Mouse (Mus musculus) hindbrain, embryonic 11.5 days (tissue): Measurements from ENCODE around the gene Osbpl10. TPM values are rescaled to one million over a fixed set of nuclear protein-coding genes. Genes with fewer than 3 reads are reported as not detected.

Experiments
- ATAC-seq: fragments of 200-750 bp; cut with Nextera tagmentation; 2 replicates; pipeline ENCODE4 v1.8.0; 2017; ENCODE audit warnings: mild to moderate bottlenecking, moderate TSS enrichment, moderate library complexity; ENCODE audit not compliant: low FRiP score
- DNase-seq: peaks from one replicate; pipeline ENCODE4 v3.0.0-alpha.2; 2015; ENCODE audit warnings: low spot score
- H3K27ac ChIP-seq: fragments of 300-500 bp; sonication (generic); 2 replicates; pipeline ENCODE4 v1.5.1; 2014; ENCODE audit warnings: mild to moderate bottlenecking, low read depth, low read length
- H3K27me3 ChIP-seq: fragments of 300-500 bp; sonication (generic); 2 replicates; pipeline ENCODE4 v1.6.1; 2014; ENCODE audit warnings: mild to moderate bottlenecking, low read length, moderate library complexity, mixed read lengths; ENCODE audit not compliant: control insufficient read depth, insufficient read depth
- H3K36me3 ChIP-seq: fragments of 300-500 bp; sonication (generic); 2 replicates; pipeline ENCODE4 v1.6.1; 2014; ENCODE audit warnings: mild to moderate bottlenecking, low read length, moderate library complexity, mixed read lengths; ENCODE audit not compliant: control insufficient read depth, insufficient read depth
- H3K4me1 ChIP-seq: fragments of 300-500 bp; sonication (generic); replicated peaks from 2 replicates; pipeline ENCODE4 v1.6.1; 2014; ENCODE audit warnings: low read length, mixed read lengths; ENCODE audit not compliant: control insufficient read depth, insufficient read depth
- H3K4me2 ChIP-seq: fragments of 300-500 bp; sonication (generic); replicated peaks from 2 replicates; pipeline ENCODE4 v1.6.1; 2014; ENCODE audit warnings: mild to moderate bottlenecking, low read depth, low read length
- H3K4me3 ChIP-seq: fragments of 300-500 bp; sonication (generic); 2 replicates; pipeline ENCODE4 v1.5.1; 2014; ENCODE audit warnings: low read depth, low read length
- H3K9ac ChIP-seq: fragments of 300-500 bp; sonication (generic); 2 replicates; pipeline ENCODE4 v1.6.1; 2014; ENCODE audit warnings: low read depth, low read length
- H3K9me3 ChIP-seq: fragments of 300-500 bp; sonication (generic); 2 replicates; pipeline ENCODE4 v1.6.1; 2016; ENCODE audit warnings: low read length; ENCODE audit not compliant: control insufficient read depth
- WGBS: fragments of 180-500 bp; shearing (Covaris S2); extraction: QIAGEN DNeasy Blood & Tissue Kit; methylation state at CpG from one replicate; pipeline ENCODE4 v1.1.7; 2014; 5-methylcytosine and 5-hydroxymethylcytosine counted together
- polyA plus RNA-seq: library from polyadenylated mRNA; unstranded; fragments of >200 nt; fragmentation: Nextera tagmentation; extraction: Ambion mirVana; gene quantifications from 2 replicates; pipeline ENCODE4 v1.2.1, GENCODE M21; 2014

Gene Osbpl10
- polyA plus RNA-seq, 1 experiment from 2014 or later: 1.1 TPM

DNA sequence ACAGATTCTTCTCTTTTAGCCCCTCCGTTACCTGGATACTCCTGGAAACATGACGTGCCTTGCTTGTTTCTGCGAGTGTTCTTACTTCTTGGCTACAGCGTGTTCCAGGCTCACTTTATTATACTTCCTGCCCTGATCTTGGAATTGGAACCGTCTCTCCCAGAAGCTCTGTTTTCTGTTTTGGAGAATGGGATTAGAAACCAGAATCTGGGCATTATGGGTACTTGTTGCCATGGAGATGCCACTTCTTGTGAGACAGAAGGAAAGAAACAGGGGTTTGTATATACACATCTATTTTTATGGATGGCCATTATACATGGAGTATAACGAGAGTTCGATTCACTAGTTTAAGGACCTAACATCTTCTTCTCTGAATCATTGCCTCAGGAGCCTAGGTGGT, 54.4 kb downstream of the Osbpl10 start:
- DNase-seq (no peak), ATAC-seq (no peak)
- Histone ChIP-seq H3K27me3 (no peaks in the 10 kb centered on the region), H3K9me3 (no peaks in the 10 kb centered on the region), H3K9ac (no peak overlapping the region), H3K4me1 (peaks cover 7% of the 10 kb centered on the region), H3K4me3 (no peak overlapping the region), H3K27ac (no peak overlapping the region), H3K36me3 (no peaks in the 10 kb centered on the region), H3K4me2 (no peak overlapping the region)
- WGBS: 95% methylated on average over 7 of the region's 7 CpGs

- no peak for ATAC-seq
- 75% methylated on average over 6 of the region's 6 CpGs for WGBS
- no peak overlapping the region for H3K4me2 ChIP-seq
Measured at GRCm38 (mm10) chr9:115034271-115034670, 55.9 kb downstream of the Osbpl10 start.

GRCm38 (mm10) chr9:115034788-115035187, 56.4 kb downstream of the Osbpl10 start:
- 65% methylated on average over 7 of the region's 7 CpGs for WGBS
- no peaks in the 10 kb centered on the region for H3K27me3 ChIP-seq
- H3K4me2 ChIP-seq: no peak overlapping the region
- no peak overlapping the region for H3K4me3 ChIP-seq
- no peaks in the 10 kb centered on the region for H3K9me3 ChIP-seq
- no peak overlapping the region for H3K27ac ChIP-seq
- ATAC-seq (no peak), DNase-seq (no peak)
- H3K4me1 ChIP-seq: no peaks in the 10 kb centered on the region; the same call in 1 of the 2 replicates
- no peak overlapping the region for H3K9ac ChIP-seq
- no peaks in the 10 kb centered on the region for H3K36me3 ChIP-seq

More at GRCm38 (mm10) chr9:115034271-115034670, 55.9 kb downstream of the Osbpl10 start:
- no peak overlapping the region for H3K9ac ChIP-seq
- DNase-seq: no peak
- peaks cover 4% of the 10 kb centered on the region for H3K4me1 ChIP-seq
- no peaks in the 10 kb centered on the region for H3K36me3 ChIP-seq
- H3K4me3 ChIP-seq: no peak overlapping the region
- no peaks in the 10 kb centered on the region for H3K9me3 ChIP-seq
- no peak overlapping the region for H3K27ac ChIP-seq
- no peaks in the 10 kb centered on the region for H3K27me3 ChIP-seq

- no peaks in the 10 kb centered on the region for H3K36me3 ChIP-seq
- no peak overlapping the region for H3K4me2 ChIP-seq
- no peaks in the 10 kb centered on the region for H3K9me3 ChIP-seq
- peak; percentile 38 for DNase-seq
- H3K4me1 ChIP-seq: no peaks in the 10 kb centered on the region; the same call in 1 of the 2 replicates
- H3K27ac ChIP-seq: no peak overlapping the region
- peak; percentile 55 for ATAC-seq
- 36% methylated on average over 14 of the region's 14 CpGs for WGBS
- no peaks in the 10 kb centered on the region for H3K27me3 ChIP-seq
- no peak overlapping the region for H3K9ac ChIP-seq
- no peak overlapping the region for H3K4me3 ChIP-seq
Measured at GRCm38 (mm10) chr9:115038215-115038614, 59.8 kb downstream of the Osbpl10 start.

DNA sequence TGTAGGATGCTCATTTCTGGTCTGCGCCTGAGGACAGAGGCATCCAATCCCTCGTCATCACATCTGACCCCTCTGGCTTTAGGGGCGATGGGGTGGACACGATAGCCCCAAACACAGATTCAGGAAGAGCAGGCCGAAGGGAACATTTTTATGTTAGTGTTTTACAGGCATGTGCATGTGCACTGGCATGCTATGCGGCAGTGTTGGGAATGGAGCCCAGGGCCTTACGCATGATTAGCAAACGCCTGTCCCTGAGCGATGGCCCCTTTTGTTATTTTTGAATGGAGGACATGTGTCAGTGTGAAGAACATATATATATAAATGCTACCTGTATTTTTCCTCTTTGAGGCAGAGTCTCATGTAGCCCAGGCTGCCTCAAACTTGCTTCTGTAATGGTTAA, 60.3 kb downstream of the Osbpl10 start:
- peak; percentile 39 for ATAC-seq
- H3K27me3 ChIP-seq: no peaks in the 10 kb centered on the region
- 82% methylated on average over 9 of the region's 9 CpGs for WGBS
- no peaks in the 10 kb centered on the region; the same call in 1 of the 2 replicates for H3K4me1 ChIP-seq
- DNase-seq: no peak
- no peaks in the 10 kb centered on the region for H3K9me3 ChIP-seq
- H3K27ac ChIP-seq: no peak overlapping the region
- no peak overlapping the region for H3K4me3 ChIP-seq
- H3K4me2 ChIP-seq: no peak overlapping the region
- H3K9ac ChIP-seq: no peak overlapping the region
- H3K36me3 ChIP-seq: no peaks in the 10 kb centered on the region

GRCm38 (mm10) chr9:115039245-115039644, 60.9 kb downstream of the Osbpl10 start:
- Histone ChIP-seq H3K9me3 (no peaks in the 10 kb centered on the region), H3K27ac (no peak overlapping the region), H3K27me3 (no peaks in the 10 kb centered on the region), H3K4me2 (no peak overlapping the region), H3K36me3 (no peaks in the 10 kb centered on the region), H3K4me3 (no peak overlapping the region), H3K9ac (no peak overlapping the region), H3K4me1 (no peaks in the 10 kb centered on the region; the same call in 1 of the 2 replicates)
- ATAC-seq (peak; percentile 78), DNase-seq (peak; percentile 61)
- 60% methylated on average over 7 of the region's 7 CpGs for WGBS

GRCm38 (mm10) chr9:115042571-115042970, 64.2 kb downstream of the Osbpl10 start:
- H3K9ac ChIP-seq: no peak overlapping the region
- H3K4me1 ChIP-seq: no peaks in the 10 kb centered on the region; the same call in 1 of the 2 replicates
- H3K4me2 ChIP-seq: no peak overlapping the region
- no peak for DNase-seq
- H3K27me3 ChIP-seq: no peaks in the 10 kb centered on the region
- no peaks in the 10 kb centered on the region for H3K36me3 ChIP-seq
- H3K27ac ChIP-seq: no peak overlapping the region
- 94% methylated on average over 6 of the region's 6 CpGs for WGBS
- H3K9me3 ChIP-seq: no peaks in the 10 kb centered on the region
- H3K4me3 ChIP-seq: no peak overlapping the region
- no peak for ATAC-seq

GRCm38 (mm10) chr9:115042971-115043706, 64.8 kb downstream of the Osbpl10 start:
- Histone ChIP-seq H3K4me3 (no peak overlapping the region), H3K4me2 (no peak overlapping the region), H3K27ac (no peak overlapping the region), H3K27me3 (no peaks in the 10 kb centered on the region), H3K9me3 (no peaks in the 10 kb centered on the region), H3K9ac (no peak overlapping the region), H3K4me1 (no peaks in the 10 kb centered on the region; the same call in 1 of the 2 replicates), H3K36me3 (no peaks in the 10 kb centered on the region)
- no peak for ATAC-seq
- no peak for DNase-seq
- 90% methylated on average over 13 of the region's 13 CpGs for WGBS
